Mouse (Mus musculus) small intestine, adult 2 months (tissue): ENCODE results near the gene Klhl2.

ENCODE experiments used
- CTCF ChIP-seq: fragments of 200-500 bp; IDR thresholded peaks from 2 replicates; pipeline ENCODE4 v1.5.1; 2012; ENCODE audit warnings: low read depth, mild to moderate bottlenecking, control low read depth, inconsistent platforms, low read length, moderate library complexity, mixed read lengths; ENCODE audit not compliant: insufficient replicate concordance, insufficient read length; ENCODE audit errors: extremely low read depth
- POLR2A ChIP-seq: fragments of 200-500 bp; IDR thresholded peaks from 2 replicates; pipeline ENCODE4 v1.6.1; 2012; ENCODE audit warnings: low read depth, mild to moderate bottlenecking, control low read depth, inconsistent platforms, low read length, moderate library complexity

DNA sequence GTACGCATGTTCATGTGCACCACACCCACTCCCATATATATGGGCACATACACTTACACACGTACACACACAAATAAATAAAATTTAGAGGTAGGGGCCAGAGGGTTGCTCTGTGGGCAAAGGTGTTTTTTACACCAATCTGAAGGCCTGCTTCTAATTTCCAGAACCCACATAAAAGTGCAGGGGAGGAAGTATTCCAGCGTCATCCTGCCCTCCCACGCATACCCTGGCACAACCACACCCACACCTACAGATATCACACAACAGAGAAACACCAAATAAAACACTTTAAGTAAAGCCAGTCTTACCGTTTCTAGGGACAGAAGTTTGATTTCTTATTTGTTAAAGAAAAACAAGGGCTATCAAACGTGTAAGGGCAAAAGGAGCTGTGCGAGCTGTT, 79.0 kb downstream of the Klhl2 start:
- TF ChIP-seq CTCF, result no peak
- no peak for TF ChIP-seq POLR2A
